Mouse (Mus musculus) heart, embryonic 16.5 days (tissue): ENCODE data around the gene Shbg. TPM values are rescaled to one million over a fixed set of nuclear protein-coding genes. Genes with fewer than 3 reads are reported as not detected.

Experiments used
- ATAC-seq: fragments of 200-750 bp; cut with Nextera tagmentation; replicated peaks from 2 replicates; pipeline ENCODE4 v1.8.0; 2017; ENCODE audit warnings: moderate number of reproducible peaks; ENCODE audit not compliant: insufficient read depth, low FRiP score; ENCODE audit errors: extremely low read depth
- H3K27ac ChIP-seq: fragments of 300-500 bp; sonication (generic); 2 replicates; pipeline ENCODE4 v1.5.1; 2014; ENCODE audit warnings: mild to moderate bottlenecking, low read length, control low read depth, moderate library complexity
- H3K27me3 ChIP-seq: fragments of 300-500 bp; sonication (generic); 2 replicates; pipeline ENCODE4 v1.6.1; 2014; ENCODE audit warnings: low read length, mixed read lengths; ENCODE audit not compliant: control insufficient read depth, insufficient read depth
- H3K36me3 ChIP-seq: fragments of 300-500 bp; sonication (generic); 2 replicates; pipeline ENCODE4 v1.6.1; 2014; ENCODE audit not compliant: control insufficient read depth, insufficient read depth
- H3K4me1 ChIP-seq: fragments of 300-500 bp; sonication (generic); 2 replicates; pipeline ENCODE4 v1.6.1; 2014; ENCODE audit warnings: low read length, mixed read lengths; ENCODE audit not compliant: control insufficient read depth, insufficient read depth
- H3K4me2 ChIP-seq: fragments of 300-500 bp; sonication (generic); 2 replicates; pipeline ENCODE4 v1.6.1; 2014; ENCODE audit warnings: low read depth, mild to moderate bottlenecking, control low read depth, low read length
- H3K4me3 ChIP-seq: fragments of 300-500 bp; sonication (generic); 2 replicates; pipeline ENCODE4 v1.5.1; 2014; ENCODE audit warnings: mild to moderate bottlenecking, control low read depth, low read length
- H3K9ac ChIP-seq: fragments of 300-500 bp; sonication (generic); 2 replicates; pipeline ENCODE4 v1.6.1; 2014; ENCODE audit warnings: low read length, control low read depth
- H3K9me3 ChIP-seq: fragments of 300-500 bp; sonication (generic); replicated peaks from 2 replicates; pipeline ENCODE4 v1.6.1; 2016; ENCODE audit warnings: low read length; ENCODE audit not compliant: control insufficient read depth
- WGBS: fragments of 180-500 bp; shearing (Covaris S2); extraction: QIAGEN DNeasy Blood & Tissue Kit; methylation state at CpG from one replicate; pipeline ENCODE4 v1.1.7; 2014; 5-methylcytosine and 5-hydroxymethylcytosine counted together
- polyA plus RNA-seq: library from polyadenylated mRNA; unstranded; fragments of >200 nt; fragmentation: Nextera tagmentation; extraction: Ambion mirVana; gene quantifications from 2 replicates; pipeline ENCODE4 v1.2.1, GENCODE M21; 2015

The Shbg gene
- polyA plus RNA-seq, 1 experiment from 2014 or later: 0.20 TPM

GRCm38 (mm10) chr11:69661221-69661881 is 43.6 kb upstream of the Shbg start:
- 62% methylated on average over 3 of the region's 3 CpGs for WGBS

GRCm38 (mm10) chr11:69657462-69657881 is 39.8 kb upstream of the Shbg start:
- Histone ChIP-seq H3K4me2 (no peak overlapping the region), H3K27me3 (no peaks in the 10 kb centered on the region), H3K36me3 (peaks cover 32% of the 10 kb centered on the region), H3K27ac (no peak overlapping the region), H3K4me3 (no peak overlapping the region), H3K4me1 (peaks cover 12% of the 10 kb centered on the region), H3K9me3 (no peaks in the 10 kb centered on the region), H3K9ac (no peak overlapping the region)
- WGBS: 81% methylated on average over 15 of the region's 15 CpGs
- ATAC-seq: no peak

More at GRCm38 (mm10) chr11:69661221-69661881, 43.6 kb upstream of the Shbg start:
- H3K27ac ChIP-seq: peak overlapping the region; percentile 98
- peaks cover 15% of the 10 kb centered on the region for H3K4me1 ChIP-seq
- no peak for ATAC-seq
- peaks cover 38% of the 10 kb centered on the region for H3K36me3 ChIP-seq
- no peaks in the 10 kb centered on the region for H3K27me3 ChIP-seq
- peak overlapping the region; percentile 75 for H3K4me3 ChIP-seq
- H3K4me2 ChIP-seq: peak overlapping the region; percentile 76
- H3K9me3 ChIP-seq: no peaks in the 10 kb centered on the region
- H3K9ac ChIP-seq: peak overlapping the region; percentile 76

- no peak overlapping the region for H3K4me3 ChIP-seq
- H3K27ac ChIP-seq: no peak overlapping the region
- peaks cover 38% of the 10 kb centered on the region for H3K36me3 ChIP-seq
- H3K4me1 ChIP-seq: peaks cover 12% of the 10 kb centered on the region
- 74% methylated on average over 10 of the region's 10 CpGs for WGBS
- no peaks in the 10 kb centered on the region for H3K9me3 ChIP-seq
- H3K4me2 ChIP-seq: no peak overlapping the region
- no peaks in the 10 kb centered on the region for H3K27me3 ChIP-seq
- no peak for ATAC-seq
- H3K9ac ChIP-seq: no peak overlapping the region
These were observed 39.1 kb upstream of the Shbg start for GRCm38 (mm10) chr11:69656617-69657461.

GRCm38 (mm10) chr11:69656065-69656455 is 38.4 kb upstream of the Shbg start:
- ATAC-seq: no peak
- no peak overlapping the region for H3K4me3 ChIP-seq
- peaks cover 44% of the 10 kb centered on the region for H3K36me3 ChIP-seq
- no peak overlapping the region for H3K27ac ChIP-seq
- WGBS: 80% methylated on average over 5 of the region's 5 CpGs
- no peaks in the 10 kb centered on the region for H3K27me3 ChIP-seq
- H3K9me3 ChIP-seq: no peaks in the 10 kb centered on the region
- H3K9ac ChIP-seq: no peak overlapping the region
- no peak overlapping the region for H3K4me2 ChIP-seq
- H3K4me1 ChIP-seq: peaks cover 6% of the 10 kb centered on the region; the same call in 1 of the 2 replicates

- ATAC-seq: 0 out of 2 replicates have a peak, but pooled peaks have one; percentile 58
- no peaks in the 10 kb centered on the region for H3K9me3 ChIP-seq
- peaks cover 6% of the 10 kb centered on the region; the same call in 1 of the 2 replicates for H3K4me1 ChIP-seq
- no peak within 1 kb of the TSS for H3K4me3 ChIP-seq
- peaks cover 50% of the 10 kb centered on the region for H3K36me3 ChIP-seq
- 0 out of 2 replicates have a peak within 1 kb of the TSS, but pooled peaks have one; percentile 27 for H3K27ac ChIP-seq
- H3K27me3 ChIP-seq: no peaks in the 10 kb centered on the region
- peak within 1 kb of the TSS; percentile 56 for H3K9ac ChIP-seq
- WGBS: 23% methylated on average over 34 of the region's 34 CpGs
- peak within 1 kb of the TSS; percentile 39 for H3K4me2 ChIP-seq
These were observed 37.8 kb upstream of the Shbg start, which contains the start of gene Sox15 for GRCm38 (mm10) chr11:69655264-69656064. Gene Sox15 (plus strand): TSS chr11:69655314.

GRCm38 (mm10) chr11:69654760-69655159 is 37.1 kb upstream of the Shbg start:
- ATAC-seq: no peak
- Histone ChIP-seq H3K27me3 (no peaks in the 10 kb centered on the region), H3K9ac (no peak overlapping the region; the same call in 1 of the 2 replicates), H3K4me3 (no peak overlapping the region), H3K4me2 (no peak overlapping the region), H3K9me3 (no peaks in the 10 kb centered on the region), H3K27ac (0 out of 2 replicates have a peak overlapping the region, but pooled peaks have one; percentile 27), H3K4me1 (peaks cover 6% of the 10 kb centered on the region; the same call in 1 of the 2 replicates), H3K36me3 (peaks cover 57% of the 10 kb centered on the region)
- 43% methylated on average over 9 of the region's 9 CpGs for WGBS

GRCm38 (mm10) chr11:69653399-69653798 is 35.7 kb upstream of the Shbg start:
- H3K36me3 ChIP-seq: peaks cover 61% of the 10 kb centered on the region
- no peak overlapping the region for H3K9ac ChIP-seq
- H3K4me1 ChIP-seq: peaks cover 6% of the 10 kb centered on the region; the same call in 1 of the 2 replicates
- no peak for ATAC-seq
- no peak overlapping the region for H3K4me2 ChIP-seq
- 48% methylated on average over 5 of the region's 5 CpGs for whole genome bisulfite sequencing
- no peak overlapping the region for H3K27ac ChIP-seq
- H3K27me3 ChIP-seq: no peaks in the 10 kb centered on the region
- no peaks in the 10 kb centered on the region for H3K9me3 ChIP-seq
- no peak overlapping the region for H3K4me3 ChIP-seq

GRCm38 (mm10) chr11:69645860-69646259 is 28.2 kb upstream of the Shbg start:
- Histone ChIP-seq H3K4me2 (no peak overlapping the region), H3K4me1 (no peaks in the 10 kb centered on the region), H3K36me3 (peaks cover 73% of the 10 kb centered on the region), H3K9me3 (no peaks in the 10 kb centered on the region), H3K27me3 (no peaks in the 10 kb centered on the region), H3K27ac (no peak overlapping the region), H3K4me3 (no peak overlapping the region), H3K9ac (no peak overlapping the region)
- WGBS: 83% methylated on average over 5 of the region's 5 CpGs
- ATAC-seq: no peak
